Mouse (Mus musculus): Measurements from ENCODE around the gene Gm17018.

The Gm17018 gene

DNA sequence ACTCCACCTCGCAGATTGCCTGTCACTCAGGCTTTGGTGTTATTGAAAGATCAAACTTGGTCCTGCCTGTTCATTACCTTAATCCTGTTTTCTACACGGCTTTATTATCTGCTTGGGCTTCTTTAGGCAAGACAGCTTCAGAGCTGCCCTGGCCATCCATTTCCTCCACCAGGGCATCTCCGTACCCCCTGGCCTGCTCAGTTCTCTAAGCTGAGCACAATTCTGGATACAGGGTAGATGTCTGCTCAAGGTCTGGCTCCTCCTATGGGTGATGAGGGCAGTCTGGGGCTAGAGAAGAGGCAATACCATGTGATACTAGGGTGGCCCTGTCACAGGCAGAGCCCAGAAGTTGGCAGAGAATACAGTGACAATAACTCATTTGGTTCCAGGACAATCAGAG, 26.4 kb downstream of the Gm17018 start:
- intact Hi-C loops (cut with DNase I) = no loop called here

DNA sequence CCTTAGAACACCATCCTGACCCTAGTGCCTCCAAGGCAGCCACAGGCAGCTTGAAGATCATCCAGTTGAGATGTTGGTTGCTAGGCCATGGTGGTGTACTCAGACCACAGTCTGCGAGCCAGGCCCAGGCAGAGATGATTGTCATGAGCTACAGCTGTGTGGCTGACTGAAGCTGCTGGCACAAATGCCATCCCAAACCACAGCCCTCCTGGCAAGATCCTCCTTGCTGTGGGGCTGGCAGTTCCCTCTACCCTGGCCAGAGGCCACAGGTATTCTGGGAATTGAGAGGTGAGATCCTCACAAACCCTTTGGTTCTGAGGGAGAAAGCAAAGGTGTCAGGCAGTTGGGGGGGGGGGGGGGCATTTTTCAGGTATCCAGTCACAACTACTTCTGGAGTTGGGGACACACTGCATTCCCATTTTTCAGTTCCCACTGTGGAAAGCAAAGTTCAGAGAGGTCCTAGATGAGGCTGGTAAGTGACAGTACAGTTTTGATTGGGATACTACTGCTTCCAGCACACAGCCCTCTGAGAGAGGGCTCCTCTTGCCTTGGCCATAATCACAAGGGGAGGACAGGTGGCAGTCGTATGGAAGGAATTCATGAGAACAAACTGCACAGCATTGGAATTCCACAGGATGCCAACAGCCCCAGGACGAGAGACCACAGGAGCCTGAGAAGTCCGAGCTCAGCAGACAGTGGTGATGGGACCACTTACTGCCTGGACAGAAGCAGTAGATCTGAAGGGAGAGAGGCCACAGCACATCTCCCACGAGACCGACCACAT, 27.3 kb downstream of the Gm17018 start:
- intact Hi-C loops (cut with DNase I) = no loop called here

DNA sequence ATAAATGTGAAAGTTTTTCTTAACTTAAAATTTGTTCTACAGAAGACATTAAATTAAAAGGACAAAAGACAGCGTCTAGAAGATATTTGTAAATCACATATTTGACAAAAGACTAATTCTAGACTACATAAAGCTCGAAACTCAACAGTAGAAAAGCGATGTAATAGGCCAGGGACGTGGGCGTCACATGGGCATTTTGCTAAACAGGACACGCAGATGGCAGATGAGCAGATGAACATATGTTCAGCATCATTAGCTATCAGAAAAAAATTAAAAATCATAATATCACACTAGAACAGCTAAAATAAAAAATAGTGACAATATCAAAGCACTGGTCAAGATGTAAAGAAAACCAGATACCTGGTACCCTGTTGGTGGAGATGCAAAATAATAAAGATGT, 29.3 kb downstream of the Gm17018 start:
- intact Hi-C loops (cut with DNase I) = no loop called here

DNA sequence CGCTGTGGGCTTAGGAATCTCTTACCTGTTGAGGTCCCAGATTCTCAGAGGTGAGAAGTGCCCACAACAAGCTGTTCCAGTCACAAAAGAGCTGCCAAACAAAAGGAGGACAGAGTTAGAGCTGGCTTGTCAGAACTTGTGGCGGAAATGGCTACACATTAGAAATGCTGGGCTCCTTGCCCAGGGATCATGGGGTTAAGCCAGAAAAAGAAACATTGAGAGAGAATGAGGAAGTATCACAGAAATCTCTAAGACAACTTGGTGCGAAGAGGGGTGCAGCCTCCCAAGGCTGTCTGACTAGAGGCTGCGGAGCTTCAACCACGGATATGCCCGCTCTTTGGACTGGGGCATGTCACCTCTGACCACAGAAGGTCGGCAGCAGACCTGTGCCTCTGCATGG, 31.3 kb downstream of the Gm17018 start:
- intact Hi-C loops (cut with DNase I) = no loop called here

DNA sequence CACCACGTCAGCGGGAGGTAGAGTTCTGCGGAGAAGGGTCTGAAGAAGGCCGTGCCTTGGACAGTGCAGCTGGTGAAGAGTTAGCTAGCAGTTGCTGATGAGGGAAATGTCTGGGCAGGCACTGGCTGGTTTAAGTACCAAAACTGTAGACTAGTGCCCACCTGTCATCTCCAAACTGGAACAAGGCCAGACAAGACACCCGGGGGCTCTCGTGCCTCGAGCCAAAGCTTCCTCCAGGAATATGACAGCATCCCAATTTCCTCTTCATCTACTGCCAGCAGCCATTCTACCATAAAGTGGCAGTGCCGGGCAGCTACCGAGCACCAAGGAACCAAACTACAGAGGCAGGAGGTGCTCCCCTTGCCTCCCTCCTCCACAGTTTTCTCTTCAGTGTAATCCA, 32.5 kb downstream of the Gm17018 start:
- intact Hi-C loops (cut with DNase I) = no loop called here

DNA sequence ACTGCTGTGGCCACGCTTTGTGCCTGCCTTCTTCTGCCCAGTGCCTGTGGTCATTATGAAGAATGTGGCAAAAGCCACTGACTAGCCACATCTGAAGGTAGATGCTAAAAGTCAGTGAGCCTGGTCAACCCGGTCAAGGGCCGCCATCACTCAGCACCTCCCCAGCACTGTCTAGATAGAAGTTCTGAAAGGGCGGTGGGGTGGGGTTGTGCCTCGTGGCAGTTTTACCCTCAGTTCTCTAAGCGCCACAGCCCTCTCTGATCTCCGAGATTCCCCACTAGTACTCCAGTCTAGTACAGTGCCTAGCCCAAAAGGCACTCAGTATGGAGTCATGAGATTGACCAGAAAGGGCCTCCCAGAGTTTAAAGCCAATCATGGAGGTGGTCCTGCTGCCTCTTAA, 33.7 kb downstream of the Gm17018 start:
- intact Hi-C loops (cut with DNase I) = no loop called here

DNA sequence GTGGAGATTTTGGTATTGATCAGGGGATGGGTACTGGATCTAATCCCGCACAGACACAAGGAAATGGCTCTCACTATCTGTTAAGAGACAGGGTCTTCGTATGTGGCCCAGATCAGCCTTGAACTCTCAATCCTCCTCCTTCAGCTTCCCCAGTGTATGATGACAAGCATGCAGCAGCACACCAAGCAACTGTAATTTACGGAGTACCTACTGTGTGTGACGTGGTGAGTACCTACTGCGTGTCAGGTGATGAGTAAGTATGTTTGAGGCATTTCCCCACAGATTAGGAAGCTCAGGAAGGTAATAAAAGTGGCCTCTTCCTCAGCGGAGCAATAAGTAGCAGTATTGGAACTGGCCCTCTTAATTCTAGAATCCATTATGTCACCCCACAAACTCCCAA, 35.1 kb downstream of the Gm17018 start:
- intact Hi-C loops (cut with DNase I) = no loop called here

DNA sequence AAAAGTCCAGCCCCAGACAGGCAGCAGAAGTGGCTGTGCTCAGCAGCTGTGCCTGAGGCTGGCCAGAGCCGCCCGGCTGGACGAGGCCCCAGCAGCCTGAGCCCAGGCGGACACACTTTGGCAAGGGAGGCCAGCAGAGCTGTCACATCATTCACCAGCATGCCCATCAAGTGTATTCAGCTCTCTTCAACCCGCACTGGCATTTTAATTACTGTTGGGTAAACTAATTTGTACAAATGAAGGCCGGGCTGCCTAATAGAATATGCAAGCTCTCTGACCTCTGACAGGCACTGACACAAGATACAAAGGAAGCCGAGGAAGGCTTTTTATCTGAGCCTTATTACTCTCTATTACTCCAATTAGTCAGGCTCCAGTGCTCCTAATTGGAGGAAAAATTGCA, 35.6 kb downstream of the Gm17018 start:
- intact Hi-C loops (cut with DNase I) = no loop called here

DNA sequence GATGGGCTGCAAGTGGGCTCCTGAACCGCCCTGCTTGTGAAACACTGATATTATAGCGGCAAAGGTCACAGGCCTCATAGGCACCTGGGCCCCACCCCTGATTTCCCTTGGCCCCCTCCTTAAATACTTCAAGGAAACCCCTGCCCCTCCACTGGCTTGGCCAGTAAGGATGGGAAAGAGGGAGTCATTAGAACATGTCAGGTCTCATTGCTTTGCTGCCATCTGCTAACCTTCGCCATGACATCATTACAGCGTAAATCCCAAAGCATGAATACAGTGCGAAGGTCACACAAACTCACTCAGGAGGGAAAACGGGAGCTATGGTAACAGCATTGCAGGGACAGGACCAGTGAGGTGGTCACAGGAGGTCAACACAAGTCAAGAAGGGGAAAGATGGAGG, 36.0 kb downstream of the Gm17018 start:
- intact Hi-C loops (cut with DNase I) = no loop called here

DNA sequence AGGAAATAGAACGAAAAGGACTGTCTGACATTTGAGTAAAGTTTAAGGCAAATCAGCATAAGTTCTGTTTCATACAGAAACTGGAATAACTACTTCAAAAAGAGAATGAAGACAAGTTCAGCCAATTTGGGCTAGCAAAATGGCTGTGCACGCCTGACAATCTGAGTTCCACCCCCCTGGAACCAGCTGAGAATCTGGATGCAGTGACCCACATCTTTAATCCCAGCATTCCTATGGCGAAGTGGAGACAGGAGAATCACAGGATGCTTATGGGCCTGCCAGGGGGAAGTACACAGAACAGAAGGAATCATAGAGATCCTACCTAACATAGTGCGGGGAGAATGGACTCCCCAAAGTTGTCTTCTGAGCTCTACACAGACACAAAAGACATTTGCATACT, 36.7 kb downstream of the Gm17018 start:
- intact Hi-C loops (cut with DNase I) = no loop called here

DNA sequence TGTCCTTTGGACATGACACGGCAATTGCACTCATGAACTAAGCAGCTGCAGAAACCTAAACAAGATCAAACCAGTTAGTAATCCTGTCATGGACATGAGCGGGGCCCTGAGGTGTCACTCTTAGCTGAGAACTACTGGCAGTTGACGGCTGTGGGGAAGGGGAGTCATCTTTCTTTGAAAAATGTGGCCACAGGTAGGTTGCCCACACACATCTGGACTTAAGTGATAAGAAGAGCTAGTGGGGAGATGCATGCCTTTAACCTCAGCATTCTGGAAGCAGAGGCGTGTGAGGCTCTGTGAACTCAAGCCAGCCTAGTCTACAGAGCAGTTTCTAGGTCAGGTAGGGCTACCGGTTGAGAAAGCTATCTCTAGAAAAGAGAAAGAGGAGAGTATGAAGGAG, 42.2 kb downstream of the Gm17018 start:
- intact Hi-C loops (cut with DNase I) = no loop called here

DNA sequence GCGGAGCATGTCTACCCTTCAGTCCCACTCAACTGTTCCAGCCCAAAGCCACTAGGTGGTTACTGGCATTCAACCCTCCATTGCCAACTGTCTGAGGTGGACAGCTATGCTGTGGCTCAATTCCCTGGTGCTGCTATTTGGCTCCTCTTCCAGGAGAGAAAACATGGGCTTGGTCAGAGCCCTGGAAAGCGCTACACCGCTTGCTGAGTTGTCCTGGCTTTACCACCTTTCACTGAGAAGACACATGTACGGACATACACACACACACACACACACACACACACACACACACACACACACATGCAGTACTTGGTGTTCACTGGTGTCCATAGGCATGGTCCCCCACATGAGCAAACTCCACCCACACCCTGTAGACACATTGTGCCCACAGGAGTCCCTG, 46.3 kb downstream of the Gm17018 start:
- intact Hi-C loops (cut with DNase I) = no loop called here

DNA sequence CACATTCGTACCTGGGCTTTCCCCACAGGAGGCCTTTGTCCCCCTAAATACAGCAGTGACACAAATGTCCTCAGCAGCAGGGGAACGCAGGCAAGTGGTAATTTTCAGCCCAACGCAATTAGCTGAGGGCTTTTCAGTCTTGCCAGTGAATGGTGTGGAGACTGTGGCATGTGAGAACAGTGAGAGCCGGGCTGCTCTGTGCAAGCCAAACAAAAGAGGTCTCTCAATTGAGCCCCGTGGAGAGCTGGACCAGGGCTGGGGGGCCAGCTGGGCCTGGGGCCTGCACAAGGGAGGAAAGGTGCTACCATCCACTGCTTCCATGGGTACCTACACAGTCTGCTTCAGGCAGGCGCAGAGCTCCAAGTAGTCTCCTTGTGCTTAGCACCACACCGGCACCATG, 47.1 kb downstream of the Gm17018 start:
- intact Hi-C loops (cut with DNase I) = no loop called here

DNA sequence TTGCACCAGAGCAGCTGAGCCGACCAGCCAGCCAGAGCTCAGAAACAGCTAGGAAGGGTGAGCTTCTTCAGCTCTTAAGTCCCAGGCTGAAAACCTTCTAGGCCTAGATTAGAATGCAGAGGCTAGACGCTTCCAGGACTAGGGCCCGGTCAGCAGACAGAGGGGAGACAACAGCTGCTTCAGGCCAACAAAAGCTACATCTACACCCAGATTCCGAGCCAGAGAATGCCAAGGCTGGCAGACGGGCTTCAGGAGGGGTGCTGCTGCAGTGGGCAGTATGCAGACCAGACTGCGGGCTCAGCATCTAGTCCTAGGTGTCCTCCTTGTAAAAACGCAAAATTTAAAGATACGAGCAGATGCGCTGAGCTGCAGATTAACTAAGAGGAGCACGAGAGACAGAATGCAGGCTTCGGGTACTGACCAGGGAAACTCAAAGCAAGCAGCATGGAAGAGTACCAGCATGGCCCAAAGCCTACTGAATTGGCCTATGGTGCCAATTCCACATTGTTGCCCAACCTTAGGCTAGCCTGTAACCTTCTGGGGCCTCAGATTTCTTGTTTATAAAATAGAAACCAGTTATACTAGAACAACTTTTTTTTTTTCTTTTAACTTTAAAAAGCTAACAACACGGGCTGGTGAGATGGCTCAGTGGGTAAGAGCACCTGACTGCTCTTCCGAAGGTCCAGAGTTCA, 48.4 kb downstream of the Gm17018 start:
- intact Hi-C loops (cut with DNase I) = no loop called here

DNA sequence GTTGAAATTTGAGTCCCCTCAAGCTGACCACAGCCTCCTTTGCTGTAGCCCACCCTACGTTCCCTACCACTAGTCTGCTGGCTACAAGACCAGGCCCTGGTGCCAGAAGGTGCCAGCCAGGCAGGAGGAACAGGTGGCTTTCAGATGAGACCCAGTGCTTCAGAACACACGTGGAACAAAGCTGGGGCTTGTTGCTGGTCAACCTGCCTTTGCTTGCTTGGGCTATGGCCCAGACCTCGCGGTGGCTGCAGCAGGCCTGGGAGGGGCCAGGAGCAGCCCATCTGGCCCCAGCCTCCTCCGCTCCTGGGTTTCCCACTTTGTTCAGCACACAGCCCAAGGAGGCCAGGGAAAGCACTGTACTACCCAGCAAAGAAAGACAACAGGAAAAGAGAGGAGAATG, 50.4 kb downstream of the Gm17018 start:
- intact Hi-C loops (cut with DNase I) = no loop called here

DNA sequence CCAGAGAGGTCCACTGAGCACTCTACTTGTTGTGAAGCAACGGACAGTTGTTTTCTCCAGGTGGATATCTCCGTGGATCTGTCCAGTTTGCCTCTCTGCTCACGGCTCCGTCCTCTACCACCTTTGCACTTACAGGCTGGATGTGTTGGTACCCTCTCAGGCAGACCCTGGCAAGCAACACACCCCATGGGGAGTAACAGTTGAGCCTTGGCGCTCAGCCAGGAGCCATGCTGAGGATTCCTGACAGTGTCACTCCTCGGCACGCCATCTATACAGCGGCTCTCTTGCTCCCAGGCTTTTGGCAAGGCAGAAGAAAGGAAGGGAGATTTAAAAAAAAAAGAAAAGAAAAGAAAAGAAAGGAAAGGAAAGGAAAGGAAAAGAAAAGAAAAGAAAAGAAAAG, 54.0 kb downstream of the Gm17018 start:
- intact Hi-C loops (cut with DNase I) = no loop called here

DNA sequence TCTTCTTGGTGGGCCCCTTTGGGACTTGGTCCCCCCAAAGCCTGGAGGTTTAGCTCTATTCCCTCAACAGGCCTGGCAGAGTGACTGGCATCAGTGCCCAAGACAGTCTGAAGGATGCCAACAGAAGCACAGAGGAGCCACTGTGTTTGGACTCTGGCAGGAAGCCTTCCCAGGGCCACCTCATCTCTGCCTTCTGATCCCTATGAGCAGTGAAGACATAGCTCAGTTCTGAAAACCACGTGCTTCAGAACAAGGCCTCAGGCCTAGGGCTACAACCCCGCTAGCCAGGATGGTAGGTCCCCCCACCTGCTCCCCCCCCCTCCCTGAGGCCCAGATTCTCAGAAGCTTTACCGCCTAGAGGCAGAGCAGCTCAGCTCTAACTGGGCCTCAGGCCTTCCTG, 54.5 kb downstream of the Gm17018 start:
- intact Hi-C loops (cut with DNase I) = no loop called here

DNA sequence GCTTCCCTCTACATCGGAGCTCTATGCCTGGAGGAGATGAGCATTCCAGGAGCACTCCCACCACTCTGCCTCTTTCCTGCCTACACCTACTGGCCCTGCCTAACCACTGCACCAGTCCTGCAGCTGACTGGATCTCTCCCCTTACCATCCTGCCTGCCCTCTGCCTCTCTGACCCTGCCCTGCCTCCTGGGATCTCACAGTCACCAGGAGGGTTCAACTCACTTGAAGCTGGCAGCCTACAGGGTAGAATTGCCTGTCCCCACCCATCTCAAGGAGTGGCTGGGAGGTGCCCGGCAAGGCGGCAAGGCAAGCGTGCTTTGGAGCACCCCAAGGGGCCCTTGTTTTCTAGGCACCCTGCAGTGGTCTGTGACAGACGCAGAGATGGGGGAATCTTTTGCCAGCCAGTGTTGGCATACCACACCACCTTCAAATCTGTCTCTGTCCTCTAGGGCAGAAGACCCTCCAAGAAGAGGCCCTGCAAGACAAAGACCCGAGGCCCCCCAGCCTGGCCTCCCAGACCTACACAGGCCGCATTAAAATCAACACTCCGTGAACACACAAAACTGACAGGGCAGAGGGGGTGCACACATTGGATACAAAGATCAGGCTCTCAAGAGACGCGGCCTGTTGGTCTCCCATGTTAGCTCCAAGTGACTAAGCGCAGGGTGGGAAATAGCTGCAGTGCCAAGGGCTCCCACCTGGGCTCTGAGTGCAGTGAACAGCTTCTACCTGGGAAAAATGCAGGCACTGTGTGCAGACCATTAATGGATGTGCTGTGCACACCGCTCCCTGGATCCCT, 55.2 kb downstream of the Gm17018 start:
- intact Hi-C loops (cut with DNase I) = no loop called here

DNA sequence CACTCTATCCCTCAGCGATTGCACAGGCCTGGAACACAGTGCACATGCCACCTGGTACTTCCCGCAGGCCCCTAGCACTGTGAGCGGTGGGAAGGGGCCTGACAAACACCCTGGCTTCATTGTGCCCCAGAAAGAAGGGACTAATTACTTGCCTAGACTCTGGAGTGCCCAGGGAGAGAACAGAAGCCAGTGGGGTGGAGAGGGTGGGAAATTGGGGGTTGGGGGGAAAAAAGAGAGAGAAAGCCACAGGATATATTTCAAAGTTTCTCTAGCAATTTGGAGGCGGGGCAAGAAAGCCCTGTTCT, 55.8 kb downstream of the Gm17018 start:
- intact Hi-C loops (cut with DNase I) = no loop called here

DNA sequence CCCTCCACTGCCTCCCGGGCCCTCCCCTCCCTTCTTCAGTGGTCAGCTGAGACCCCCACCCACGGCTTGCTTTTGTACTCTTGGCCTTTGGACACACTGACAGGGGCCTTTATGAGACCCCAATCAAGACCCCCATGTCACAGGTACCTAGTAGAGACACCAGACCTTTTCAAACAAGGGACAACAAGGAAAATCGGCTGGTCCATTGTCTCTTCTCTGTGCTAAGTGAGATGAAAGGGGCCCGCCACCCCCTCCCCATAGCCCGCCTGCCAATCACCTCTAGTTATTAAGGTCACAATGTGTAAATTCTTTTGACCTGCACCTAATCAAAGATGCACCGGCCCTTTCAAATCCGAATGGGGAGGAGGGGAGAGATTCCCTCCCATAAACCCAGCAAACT, 56.3 kb downstream of the Gm17018 start:
- intact Hi-C loops (cut with DNase I) = no loop called here

DNA sequence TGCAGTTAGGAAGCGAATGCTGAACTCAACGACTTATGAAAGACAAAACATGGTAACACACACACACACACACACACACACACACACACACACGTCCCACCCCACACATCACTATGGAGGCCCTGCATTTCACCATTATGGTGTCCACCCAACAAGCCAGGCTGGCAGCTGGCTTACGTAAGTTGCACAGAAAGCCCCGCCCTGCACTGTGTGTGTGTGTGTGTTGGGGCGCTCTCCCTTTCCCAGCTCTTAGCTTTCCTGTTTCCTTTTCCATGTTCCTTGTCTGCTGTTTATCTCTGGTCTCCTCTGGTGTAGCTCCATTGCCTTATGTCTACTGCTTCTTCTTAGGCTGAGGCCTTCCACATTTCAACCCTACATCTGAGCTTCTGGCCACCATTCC, 57.8 kb downstream of the Gm17018 start:
- intact Hi-C loops (cut with DNase I) = no loop called here

DNA sequence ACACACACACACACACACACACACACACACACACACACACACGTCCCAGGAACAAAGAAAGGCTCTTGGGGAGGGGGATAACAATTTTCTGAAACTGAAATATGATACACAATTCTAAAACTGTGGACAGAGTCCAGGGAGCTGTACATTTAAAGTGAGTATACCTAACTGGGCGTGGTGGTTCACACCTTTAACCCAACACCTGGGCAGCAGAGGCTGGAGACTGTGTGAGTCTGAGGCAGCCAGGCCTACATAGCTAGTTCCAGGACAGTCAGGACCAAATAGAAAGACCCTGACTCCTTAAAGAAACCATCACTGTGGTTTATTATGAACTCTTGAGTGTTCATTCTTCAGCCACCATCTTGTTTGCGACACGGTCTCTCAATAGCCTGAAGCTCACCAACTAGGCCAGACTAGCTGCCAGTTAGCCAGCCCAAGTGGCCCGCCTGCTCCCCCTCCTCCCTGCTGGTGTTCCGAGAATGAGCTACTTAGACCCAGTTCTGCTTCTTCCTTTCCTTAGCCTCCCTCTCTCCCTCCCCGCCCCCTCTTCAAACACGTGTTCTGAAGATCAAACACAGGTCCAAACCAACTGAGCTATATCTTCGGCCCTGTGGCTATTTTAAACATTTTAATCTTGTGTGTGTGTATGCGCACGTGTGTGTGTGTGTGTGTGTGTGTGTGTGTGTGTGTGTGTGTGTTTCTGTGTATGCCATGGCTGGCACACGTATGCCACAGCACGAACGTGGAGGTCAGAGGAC, 59.5 kb downstream of the Gm17018 start:
- intact Hi-C loops (cut with DNase I) = no loop called here

Measured in adrenal gland (tissue).